Mouse (Mus musculus): ENCODE measurements around the gene Mapkapk3. TPM values are rescaled to one million over a fixed set of nuclear protein-coding genes. Genes with fewer than 3 reads are reported as not detected.

The Mapkapk3 gene
- polyA plus RNA-seq, 1 experiment = 28.0 TPM

DNA sequence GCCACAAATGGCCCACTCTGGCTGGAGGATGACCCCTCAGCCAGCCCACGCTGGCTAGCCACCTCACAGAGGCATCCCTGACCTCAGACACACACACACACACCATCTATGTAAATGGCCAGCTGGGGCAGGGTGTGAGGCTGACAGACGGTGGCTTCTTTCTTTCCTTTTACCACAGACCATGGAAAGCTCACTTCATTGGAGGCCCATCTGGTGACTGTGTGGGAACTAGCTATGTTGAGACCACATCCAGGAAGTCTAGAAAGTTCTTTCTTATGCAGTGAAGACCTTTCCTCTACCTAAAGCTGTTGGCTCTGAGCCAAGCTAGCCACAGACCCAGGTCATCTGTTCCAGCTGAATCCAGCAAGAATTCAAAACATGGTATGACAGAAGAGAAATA, 44.0 kb upstream of the Mapkapk3 start:
- TF ChIP-seq POLR2A (IDR thresholded peaks at IDR 0.05; ENCODE audit: low read depth, low read length) (no peak), CTCF (IDR thresholded peaks at IDR 0.05; ENCODE audit: extremely low read depth, insufficient read depth, insufficient read length, insufficient replicate concordance) (no peak)
- Histone ChIP-seq H3K4me1 (ENCODE audit: control insufficient read depth, insufficient read depth, insufficient read length) (peaks cover 4% of the 10 kb centered on the region; the same call in 1 of the 2 replicates), H3K4me3 (ENCODE audit: extremely low read depth, insufficient read depth, insufficient read length) (no peak overlapping the region), H3K36me3 (ENCODE audit: control insufficient read depth, insufficient read depth, low read length) (no peaks in the 10 kb centered on the region), H3K27ac (ENCODE audit: insufficient read depth, low read length) (no peak overlapping the region), H3K27me3 (ENCODE audit: control insufficient read depth, insufficient read depth, low read length) (no peaks in the 10 kb centered on the region)
- no peak for DNase-seq (ENCODE audit: low read depth in 1 of 2, low spot score in 2 of 2)
- WGBS = 32% methylated on average over 2 of the region's 2 CpGs

GRCm38 (mm10) chr9:107330791-107331190, 41.1 kb upstream of the Mapkapk3 start:
- 60% methylated on average over 6 of the region's 6 CpGs for WGBS
- Histone ChIP-seq H3K4me3 (ENCODE audit: extremely low read depth, insufficient read depth, insufficient read length) (no peak overlapping the region), H3K27ac (ENCODE audit: insufficient read depth, low read length) (no peak overlapping the region), H3K36me3 (ENCODE audit: control insufficient read depth, insufficient read depth, low read length) (no peaks in the 10 kb centered on the region), H3K27me3 (ENCODE audit: control insufficient read depth, insufficient read depth, low read length) (no peaks in the 10 kb centered on the region), H3K4me1 (ENCODE audit: control insufficient read depth, insufficient read depth, insufficient read length) (peaks cover 4% of the 10 kb centered on the region; the same call in 1 of the 2 replicates)
- no peak for DNase-seq (ENCODE audit: low read depth in 1 of 2, low spot score in 2 of 2)
- TF ChIP-seq POLR2A (IDR thresholded peaks at IDR 0.05; ENCODE audit: low read depth, low read length) = no peak
- no peak for TF ChIP-seq CTCF (IDR thresholded peaks at IDR 0.05; ENCODE audit: extremely low read depth, insufficient read depth, insufficient read length, insufficient replicate concordance)

- Histone ChIP-seq H3K27me3 (ENCODE audit: control insufficient read depth, insufficient read depth, low read length) (no peaks in the 10 kb centered on the region), H3K27ac (ENCODE audit: insufficient read depth, low read length) (no peak overlapping the region), H3K4me1 (ENCODE audit: control insufficient read depth, insufficient read depth, insufficient read length) (no peaks in the 10 kb centered on the region), H3K4me3 (ENCODE audit: extremely low read depth, insufficient read depth, insufficient read length) (no peak overlapping the region), H3K36me3 (ENCODE audit: control insufficient read depth, insufficient read depth, low read length) (no peaks in the 10 kb centered on the region)
- 94% methylated on average over 16 of the region's 16 CpGs for WGBS
- DNase-seq (ENCODE audit: low read depth in 1 of 2, low spot score in 2 of 2) = no peak
- no peak for TF ChIP-seq POLR2A (IDR thresholded peaks at IDR 0.05; ENCODE audit: low read depth, low read length)
- no peak for TF ChIP-seq CTCF (IDR thresholded peaks at IDR 0.05; ENCODE audit: extremely low read depth, insufficient read depth, insufficient read length, insufficient replicate concordance)
These were observed 38.4 kb upstream of the Mapkapk3 start for GRCm38 (mm10) chr9:107327879-107328620.

- no peak for TF ChIP-seq CTCF (IDR thresholded peaks at IDR 0.05; ENCODE audit: extremely low read depth, insufficient read depth, insufficient read length, insufficient replicate concordance)
- TF ChIP-seq POLR2A (IDR thresholded peaks at IDR 0.05; ENCODE audit: low read depth, low read length) = no peak
- no peak for DNase-seq (ENCODE audit: low read depth in 1 of 2, low spot score in 2 of 2)
- H3K4me3 ChIP-seq (ENCODE audit: extremely low read depth, insufficient read depth, insufficient read length) = no peak overlapping the region
- WGBS = 80% methylated on average over 7 of the region's 7 CpGs
- H3K27me3 ChIP-seq (ENCODE audit: control insufficient read depth, insufficient read depth, low read length) = no peaks in the 10 kb centered on the region
- no peaks in the 10 kb centered on the region for H3K36me3 ChIP-seq (ENCODE audit: control insufficient read depth, insufficient read depth, low read length)
- no peaks in the 10 kb centered on the region for H3K4me1 ChIP-seq (ENCODE audit: control insufficient read depth, insufficient read depth, insufficient read length)
- no peak overlapping the region for H3K27ac ChIP-seq (ENCODE audit: insufficient read depth, low read length)
These were observed 36.2 kb upstream of the Mapkapk3 start for GRCm38 (mm10) chr9:107325904-107326303.

GRCm38 (mm10) chr9:107324799-107325561, 35.3 kb upstream of the Mapkapk3 start:
- no peak for TF ChIP-seq POLR2A (IDR thresholded peaks at IDR 0.05; ENCODE audit: low read depth, low read length)
- no peak for TF ChIP-seq CTCF (IDR thresholded peaks at IDR 0.05; ENCODE audit: extremely low read depth, insufficient read depth, insufficient read length, insufficient replicate concordance)
- no peaks in the 10 kb centered on the region for H3K36me3 ChIP-seq (ENCODE audit: control insufficient read depth, insufficient read depth, low read length)
- no peak overlapping the region for H3K27ac ChIP-seq (ENCODE audit: insufficient read depth, low read length)
- 32% methylated on average over 4 of the region's 4 CpGs for WGBS
- no peak for DNase-seq (ENCODE audit: low read depth in 1 of 2, low spot score in 2 of 2)
- H3K4me3 ChIP-seq (ENCODE audit: extremely low read depth, insufficient read depth, insufficient read length) = no peak overlapping the region
- H3K4me1 ChIP-seq (ENCODE audit: control insufficient read depth, insufficient read depth, insufficient read length) = no peaks in the 10 kb centered on the region
- no peaks in the 10 kb centered on the region for H3K27me3 ChIP-seq (ENCODE audit: control insufficient read depth, insufficient read depth, low read length)

GRCm38 (mm10) chr9:107323558-107323957, 33.9 kb upstream of the Mapkapk3 start:
- no peaks in the 10 kb centered on the region for H3K4me1 ChIP-seq (ENCODE audit: control insufficient read depth, insufficient read depth, insufficient read length)
- H3K36me3 ChIP-seq (ENCODE audit: control insufficient read depth, insufficient read depth, low read length) = no peaks in the 10 kb centered on the region
- H3K27ac ChIP-seq (ENCODE audit: insufficient read depth, low read length) = no peak overlapping the region
- 12% methylated on average over 6 of the region's 6 CpGs for WGBS
- TF ChIP-seq POLR2A (IDR thresholded peaks at IDR 0.05; ENCODE audit: low read depth, low read length) (no peak), CTCF (IDR thresholded peaks at IDR 0.05; ENCODE audit: extremely low read depth, insufficient read depth, insufficient read length, insufficient replicate concordance) (no peak)
- H3K4me3 ChIP-seq (ENCODE audit: extremely low read depth, insufficient read depth, insufficient read length) = no peak overlapping the region
- DNase-seq (ENCODE audit: low read depth in 1 of 2, low spot score in 2 of 2) = no peak
- no peaks in the 10 kb centered on the region for H3K27me3 ChIP-seq (ENCODE audit: control insufficient read depth, insufficient read depth, low read length)

All from spleen, adult 2 months (tissue).